Mouse (Mus musculus): ENCODE data around the gene Abcb8.
"Not testable (repeated sequence)": the region's sequence is repeated elsewhere in the genome, so short reads cannot be mapped to it uniquely, and the experiment has no call there.

Gene Abcb8

GRCm38 (mm10) chr5:24392724-24393123 lies 739 bp upstream of the Abcb8 start:
- peak; percentile 78 for DNase-seq (ENCODE audit: extremely low read depth, insufficient read length, low spot score)

DNA sequence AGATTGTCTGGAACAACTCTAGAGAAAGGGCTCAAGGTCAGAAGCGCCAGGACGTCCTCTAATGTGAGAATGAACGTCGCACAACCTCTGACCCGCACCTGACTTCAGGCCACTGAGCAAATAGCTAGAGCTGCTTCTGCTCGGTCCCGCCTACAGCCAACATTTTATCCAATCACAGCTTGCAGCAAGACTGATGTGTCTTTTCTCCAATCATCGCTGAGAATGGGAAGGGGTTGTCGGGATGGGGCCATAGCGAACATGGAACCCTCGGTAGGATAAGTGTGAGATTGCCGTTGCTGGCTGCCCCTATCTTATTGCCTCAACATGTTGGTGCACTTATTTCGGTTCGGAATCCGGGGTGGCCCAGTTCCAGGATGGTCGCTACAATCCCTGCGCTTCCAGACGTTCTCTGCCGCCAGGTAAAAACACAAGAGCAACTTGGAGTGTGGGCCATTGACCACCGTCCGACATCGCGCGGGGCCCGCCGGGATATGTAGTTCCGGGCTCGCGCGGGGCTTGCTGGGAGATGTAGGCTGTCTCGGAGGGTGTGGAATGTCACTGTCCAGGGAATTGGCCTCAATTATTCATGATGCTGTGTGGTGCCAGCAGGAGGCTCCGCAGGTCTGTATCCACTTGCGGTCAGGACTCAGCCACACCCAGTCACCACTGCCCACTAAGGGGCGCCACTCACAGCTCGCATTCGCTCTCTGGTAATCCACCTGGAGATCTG lies 867 bp downstream of the Abcb8 start:
- peak; percentile 97 for DNase-seq (ENCODE audit: extremely low read depth, insufficient read length, low spot score)

DNA sequence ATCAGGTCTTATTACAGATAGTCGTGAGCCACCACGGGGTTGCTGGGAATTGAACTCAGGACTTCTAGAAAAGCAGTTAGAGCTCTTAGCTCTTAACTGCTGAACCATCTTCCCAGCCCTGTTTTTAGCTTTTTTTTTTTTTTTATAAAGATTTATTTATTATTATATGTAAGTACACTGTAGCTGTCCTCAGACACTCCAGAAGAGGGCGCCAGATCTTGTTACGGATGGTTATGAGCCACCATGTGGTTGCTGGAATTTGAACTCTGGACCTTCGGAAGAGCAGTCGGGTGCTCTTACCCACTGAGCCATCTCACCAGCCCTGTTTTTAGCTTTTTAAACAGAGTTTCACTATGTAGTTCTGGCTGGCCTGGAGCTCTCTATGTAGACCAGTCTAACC lies 2.8 kb downstream of the Abcb8 start:
- DNase-seq (ENCODE audit: extremely low read depth, insufficient read length, low spot score), result not testable (repeated sequence)

- DNase-seq (ENCODE audit: extremely low read depth, insufficient read length, low spot score), result no peak
Observed at GRCm38 (mm10) chr5:24399686-24400085, 6.2 kb downstream of the Abcb8 start.

- DNase-seq (ENCODE audit: extremely low read depth, insufficient read length, low spot score), result no peak
Observed at GRCm38 (mm10) chr5:24400362-24400761, 6.9 kb downstream of the Abcb8 start.

GRCm38 (mm10) chr5:24400911-24401605 lies 7.6 kb downstream of the Abcb8 start:
- DNase-seq (ENCODE audit: extremely low read depth, insufficient read length, low spot score), result no peak

DNA sequence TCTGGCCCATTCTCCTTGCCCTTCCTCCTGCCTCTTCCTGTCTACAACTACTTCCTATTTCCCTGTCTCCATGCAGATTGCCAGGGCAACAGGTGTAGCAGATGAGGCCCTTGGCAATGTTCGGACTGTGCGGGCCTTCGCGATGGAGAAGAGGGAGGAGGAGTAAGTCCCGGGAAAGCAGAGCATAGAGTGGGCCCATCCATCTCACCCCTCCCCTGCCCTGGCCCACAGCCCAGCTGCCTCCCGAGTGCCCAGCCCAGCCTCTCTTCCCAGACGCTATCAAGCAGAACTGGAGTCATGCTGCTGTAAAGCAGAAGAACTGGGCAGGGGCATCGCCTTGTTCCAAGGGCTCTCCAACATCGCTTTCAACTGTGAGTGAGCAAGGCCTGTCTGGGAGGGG lies 8.5 kb downstream of the Abcb8 start:
- DNase-seq (ENCODE audit: extremely low read depth, insufficient read length, low spot score), result no peak

DNA sequence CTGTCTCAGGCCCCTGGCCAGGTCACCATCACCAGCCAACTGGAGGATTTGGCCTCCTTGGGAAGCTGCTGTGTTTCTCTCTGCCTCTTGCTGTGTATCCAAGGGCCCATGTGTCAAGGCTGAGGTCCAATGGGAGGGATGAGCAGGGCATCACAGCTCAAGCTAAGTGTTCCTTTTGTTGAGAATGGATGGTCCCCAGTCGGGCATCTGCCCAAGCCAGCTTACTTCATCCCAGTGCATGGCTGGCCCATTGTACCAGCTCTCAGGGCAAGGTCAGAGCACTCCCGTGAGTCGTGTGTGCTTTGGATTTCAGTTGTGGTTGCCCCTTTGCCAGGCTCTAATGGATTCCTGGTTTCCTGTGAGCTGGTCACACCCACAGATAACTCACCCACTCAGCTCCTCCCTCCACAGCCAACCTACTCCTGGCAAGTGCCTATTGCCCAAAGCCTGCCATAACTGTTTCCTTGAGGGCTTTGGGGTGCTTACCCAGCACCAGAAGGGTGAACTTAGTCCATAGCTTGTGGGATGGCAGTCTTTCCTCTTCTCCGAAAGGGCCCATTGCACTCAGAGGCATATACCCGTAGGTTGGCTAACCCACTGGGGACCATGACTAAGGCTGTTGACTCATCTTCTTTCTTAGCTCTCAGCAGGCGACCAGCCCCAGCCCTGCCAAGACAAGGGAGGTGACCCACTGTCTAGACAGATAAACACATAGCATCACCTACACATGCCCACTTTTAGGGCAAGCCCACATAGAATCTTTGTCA lies 11.3 kb downstream of the Abcb8 start:
- DNase-seq (ENCODE audit: extremely low read depth, insufficient read length, low spot score), result peak; percentile 72

GRCm38 (mm10) chr5:24405389-24405876 lies 12.0 kb downstream of the Abcb8 start:
- DNase-seq (ENCODE audit: extremely low read depth, insufficient read length, low spot score), result no peak

DNA sequence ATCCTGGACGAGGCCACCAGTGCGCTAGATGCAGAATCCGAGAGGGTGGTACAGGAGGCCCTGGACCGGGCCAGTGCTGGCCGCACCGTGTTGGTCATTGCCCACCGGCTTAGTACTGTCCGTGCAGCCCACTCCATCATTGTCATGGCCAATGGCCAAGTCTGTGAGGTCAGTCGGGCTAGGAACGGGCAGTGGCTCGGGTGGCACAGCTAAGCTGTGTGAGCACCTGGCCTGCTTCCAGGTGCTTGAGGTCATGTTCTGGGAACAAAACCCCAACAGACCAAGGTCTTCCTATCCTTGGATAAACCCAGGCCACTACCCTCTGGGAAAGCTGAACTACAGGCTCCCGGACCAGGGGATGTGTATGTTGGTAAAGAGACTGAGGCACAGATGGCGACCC lies 15.2 kb downstream of the Abcb8 start:
- no peak for DNase-seq (ENCODE audit: extremely low read depth, insufficient read length, low spot score)

- DNase-seq (ENCODE audit: extremely low read depth, insufficient read length, low spot score), result no peak
Observed at GRCm38 (mm10) chr5:24409466-24409865, 16.0 kb downstream of the Abcb8 start.

- no peak for DNase-seq (ENCODE audit: extremely low read depth, insufficient read length, low spot score)
Observed at GRCm38 (mm10) chr5:24412063-24412462, 18.6 kb downstream of the Abcb8 start.

- no peak for DNase-seq (ENCODE audit: extremely low read depth, insufficient read length, low spot score)
Observed at GRCm38 (mm10) chr5:24413042-24413693, 19.7 kb downstream of the Abcb8 start, which contains the start of gene Asic3. TSS of gene Asic3 (plus strand) at chr5:24413392.

DNA sequence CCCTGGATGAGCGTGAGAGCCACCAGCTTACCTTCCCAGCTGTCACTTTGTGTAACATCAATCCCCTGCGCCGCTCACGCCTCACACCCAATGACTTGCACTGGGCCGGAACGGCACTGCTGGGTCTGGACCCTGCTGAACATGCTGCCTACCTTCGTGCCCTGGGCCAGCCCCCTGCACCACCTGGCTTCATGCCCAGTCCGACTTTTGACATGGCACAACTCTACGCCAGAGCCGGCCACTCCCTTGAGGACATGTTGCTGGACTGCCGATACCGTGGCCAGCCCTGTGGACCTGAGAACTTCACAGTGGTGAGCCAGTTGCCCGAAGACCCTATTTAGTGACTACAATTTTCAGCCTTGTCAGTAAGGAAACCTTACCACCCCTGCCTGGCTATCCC lies 20.5 kb downstream of the Abcb8 start:
- DNase-seq (ENCODE audit: extremely low read depth, insufficient read length, low spot score), result no peak

DNA sequence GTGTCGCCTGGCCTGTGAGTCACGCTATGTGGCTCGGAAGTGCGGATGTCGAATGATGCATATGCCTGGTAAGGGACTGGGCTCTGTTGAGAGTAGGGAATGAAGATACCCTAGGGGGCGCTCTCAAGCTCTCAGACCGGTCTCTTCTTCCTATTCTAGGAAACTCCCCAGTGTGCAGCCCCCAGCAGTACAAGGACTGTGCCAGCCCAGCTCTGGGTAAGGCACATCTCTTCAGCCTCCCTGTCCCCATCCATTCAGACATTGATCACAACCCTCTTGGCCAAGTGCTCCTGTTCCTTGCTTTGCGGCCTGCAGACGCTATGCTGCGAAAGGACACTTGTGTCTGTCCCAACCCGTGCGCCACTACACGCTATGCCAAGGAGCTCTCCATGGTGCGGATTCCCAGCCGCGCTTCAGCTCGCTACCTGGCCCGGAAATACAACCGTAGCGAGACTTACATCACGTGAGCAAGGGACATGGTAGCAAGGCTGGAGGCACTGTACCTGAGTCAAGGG lies 22.8 kb downstream of the Abcb8 start:
- DNase-seq (ENCODE audit: extremely low read depth, insufficient read length, low spot score), result peak; percentile 45

- DNase-seq (ENCODE audit: extremely low read depth, insufficient read length, low spot score), result no peak
Observed at GRCm38 (mm10) chr5:24417587-24417986, 24.1 kb downstream of the Abcb8 start.

GRCm38 (mm10) chr5:24420381-24420780 lies 26.9 kb downstream of the Abcb8 start:
- DNase-seq (ENCODE audit: extremely low read depth, insufficient read length, low spot score), result no peak

- DNase-seq (ENCODE audit: extremely low read depth, insufficient read length, low spot score), result peak; percentile 98
Observed at GRCm38 (mm10) chr5:24423129-24424003, 29.9 kb downstream of the Abcb8 start, which contains the start of the genes Cdk5 and Slc4a2. TSS of gene Cdk5 (minus strand) at chr5:24423530. TSS of gene Slc4a2 (plus strand) at chr5:24423837.

DNA sequence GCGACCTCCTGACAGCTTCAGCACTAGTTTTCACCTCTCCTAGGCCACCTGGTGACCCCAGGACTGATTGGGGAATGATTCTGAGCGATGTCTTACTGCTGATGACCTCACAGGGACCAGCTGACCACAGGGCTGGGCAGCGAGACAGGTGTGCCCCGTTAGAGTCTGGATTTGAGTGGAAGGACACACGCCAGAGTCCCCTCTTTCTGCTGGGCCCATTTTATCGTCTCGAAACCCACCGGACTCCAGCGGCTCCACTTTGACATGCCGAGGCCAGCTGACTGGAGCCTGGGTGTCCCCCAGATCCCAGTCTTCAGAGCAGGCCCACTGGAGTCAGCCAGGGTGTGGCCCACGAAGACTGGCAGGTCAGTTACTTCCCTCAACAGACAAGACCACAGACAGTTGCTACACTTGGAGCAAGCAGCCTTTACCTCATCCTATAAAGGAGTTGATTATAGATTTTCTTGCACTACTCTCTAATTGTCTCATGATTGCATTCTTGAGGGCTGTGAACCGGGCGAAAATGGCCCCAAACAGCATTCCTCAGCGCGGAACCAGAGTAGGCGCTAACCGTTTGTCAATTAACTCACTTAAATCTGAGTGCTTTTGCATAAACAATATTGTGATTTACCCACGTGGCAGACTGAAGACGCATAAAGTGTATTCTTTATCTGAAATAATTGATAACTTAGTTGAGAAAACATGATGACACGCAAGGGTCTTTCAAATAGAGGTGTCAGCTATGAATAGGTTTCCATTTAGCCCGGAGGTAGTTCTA lies 30.7 kb downstream of the Abcb8 start:
- no peak for DNase-seq (ENCODE audit: extremely low read depth, insufficient read length, low spot score)
